Mouse (Mus musculus): ENCODE data around the gene Klhl25.

DNA sequence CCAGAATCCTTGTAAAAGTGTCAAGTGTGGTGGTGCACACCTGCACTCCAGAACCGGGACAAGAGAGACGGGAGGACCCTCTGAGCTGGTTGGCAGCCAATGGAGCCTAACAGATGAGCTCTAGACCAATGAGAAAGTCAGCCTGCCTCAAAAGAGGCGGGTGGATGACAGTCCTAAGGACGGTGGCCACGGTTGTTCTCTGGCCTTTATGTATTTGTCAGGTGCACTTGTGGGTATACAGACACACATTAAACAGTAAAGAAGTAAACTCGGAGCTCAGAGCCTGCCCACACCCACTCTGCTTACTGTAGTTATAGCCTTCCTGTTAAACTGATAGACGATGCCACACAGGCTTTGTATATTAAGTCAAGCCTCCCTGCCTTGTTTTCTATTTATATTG lies 27.4 kb upstream of the Klhl25 start:
- TF ChIP-seq CTCF (IDR thresholded peaks at IDR 0.05; ENCODE audit: borderline replicate concordance, insufficient read depth, low read length) = no peak
- TF ChIP-seq POLR2A (IDR thresholded peaks at IDR 0.05; ENCODE audit: low read depth, low read length) = no peak

Data from embryonic fibroblast, embryonic 13.5 days (primary cell).